In the genomic region with DNA sequence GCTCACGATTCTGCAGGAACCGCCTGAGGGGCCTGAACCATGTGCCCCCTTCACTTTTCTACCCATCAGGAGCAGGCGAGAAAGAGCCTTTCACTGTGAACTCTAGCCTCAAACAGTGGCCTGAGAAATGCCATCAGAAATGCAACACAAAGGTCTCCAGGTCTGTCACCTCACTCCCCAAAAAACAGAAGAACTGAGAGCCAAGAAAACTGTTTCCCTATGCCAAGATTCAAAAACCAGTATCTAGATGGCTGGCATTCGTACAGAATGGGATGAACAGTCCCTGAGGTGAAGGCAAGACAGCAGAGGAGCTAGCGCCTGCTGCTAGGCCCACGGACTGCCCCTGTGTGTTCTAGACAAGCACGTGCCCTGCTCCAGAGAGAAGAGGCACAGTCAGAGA, we compare ENCODE assay signal across 29 mouse cellular contexts.
"Had no signal": no experiment of that assay in that cellular context is flagged by ENCODE, and none has a peak within 500 bp of the region (broad histone marks: within the 10 kb centered on the region; RNA-seq: fewer than 3 reads in every experiment).

No protein-coding gene starts in this region.

- H3K27ac ChIP-seq: embryonic facial prominence, embryonic 10.5 days; embryonic facial prominence, embryonic 12.5 days; embryonic facial prominence, embryonic 13.5 days; embryonic facial prominence, embryonic 15.5 days; forebrain, embryonic 10.5 days; forebrain, embryonic 12.5 days; forebrain, embryonic 13.5 days; forebrain, embryonic 15.5 days; gastrocnemius, adult 2 months; heart, adult 2 months had no signal

- H3K27me3 ChIP-seq: embryonic facial prominence, embryonic 12.5 days; embryonic facial prominence, embryonic 13.5 days; embryonic facial prominence, embryonic 15.5 days; forebrain, embryonic 12.5 days; forebrain, embryonic 13.5 days; forebrain, embryonic 15.5 days had no signal

- H3K9me3 ChIP-seq: embryonic facial prominence, embryonic 10.5 days; embryonic facial prominence, embryonic 12.5 days; embryonic facial prominence, embryonic 13.5 days; embryonic facial prominence, embryonic 15.5 days; forebrain, embryonic 10.5 days; forebrain, embryonic 12.5 days; forebrain, embryonic 13.5 days; forebrain, embryonic 15.5 days had no signal

- DNase-seq: cerebellum, adult 2 months; cerebellum, adult 8-10 months; cerebellum, adult 9-10 months; cerebellum, adult 9-11 months; cerebellum, postnatal 10 days; cerebellum, postnatal 14 days; cerebellum, postnatal 25 days; cerebellum, postnatal 36 days; embryo, embryonic 11 days; forebrain, postnatal 0 days; gastrocnemius, adult 2 months; gastrocnemius, postnatal 10 days; gastrocnemius, postnatal 14 days; gastrocnemius, postnatal 25 days; gastrocnemius, postnatal 36 days; heart, adult 11 months; heart, adult 18-20 months; heart, adult 2 months had no signal

- H3K36me3 ChIP-seq: embryonic facial prominence, embryonic 10.5 days; embryonic facial prominence, embryonic 12.5 days; embryonic facial prominence, embryonic 13.5 days; embryonic facial prominence, embryonic 15.5 days; forebrain, embryonic 12.5 days had no signal

- H3K4me3 ChIP-seq: embryonic facial prominence, embryonic 10.5 days; embryonic facial prominence, embryonic 12.5 days; embryonic facial prominence, embryonic 13.5 days; embryonic facial prominence, embryonic 15.5 days; erythroblast, embryonic 14.5 days; forebrain, embryonic 10.5 days; forebrain, embryonic 12.5 days; forebrain, embryonic 13.5 days; forebrain, embryonic 15.5 days; gastrocnemius, adult 2 months; heart, adult 2 months had no signal

- H3K4me1 ChIP-seq: embryonic facial prominence, embryonic 12.5 days; forebrain, embryonic 13.5 days; forebrain, embryonic 15.5 days had no signal

- H3K9ac ChIP-seq: embryonic facial prominence, embryonic 12.5 days; embryonic facial prominence, embryonic 13.5 days; embryonic facial prominence, embryonic 15.5 days; forebrain, embryonic 12.5 days; forebrain, embryonic 13.5 days; forebrain, embryonic 15.5 days; forebrain, postnatal 0 days had no signal

- ATAC-seq: forebrain, embryonic 13.5 days; forebrain, embryonic 14.5 days; forebrain, embryonic 15.5 days; forebrain, embryonic 16.5 days; forebrain, postnatal 0 days had no signal
